Mouse (Mus musculus): ENCODE data around the gene Abhd15. TPM values are rescaled to one million over a fixed set of nuclear protein-coding genes. Genes with fewer than 3 reads are reported as not detected.
"Not testable (repeated sequence)": the region's sequence is repeated elsewhere in the genome, so short reads cannot be mapped to it uniquely, and the experiment has no call there.

Gene Abhd15
- total RNA-seq, 2 experiments from 2014 or later, result 1.1 to 1.2 TPM

DNA sequence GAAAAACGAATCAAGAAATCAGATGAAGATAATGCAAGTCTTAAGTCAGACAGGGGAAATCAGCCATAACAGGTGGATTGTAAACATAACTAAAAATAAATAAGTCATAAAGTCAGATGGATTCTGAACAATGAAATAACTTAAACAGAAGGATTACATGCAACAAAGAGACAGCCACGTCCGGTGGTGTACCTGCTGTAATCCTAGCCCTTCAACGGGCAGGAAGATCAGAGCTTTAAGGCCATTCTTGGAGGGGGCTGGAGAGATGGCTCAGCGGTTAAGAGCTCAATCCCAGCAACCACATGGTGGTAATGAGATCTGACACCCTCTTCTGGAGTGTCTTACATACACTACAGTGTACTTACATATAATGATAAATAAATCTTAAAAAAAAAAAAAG lies 3.6 kb upstream of the Abhd15 start:
- no peak for DNase-seq (ENCODE audit: low spot score in 2 of 2)

DNA sequence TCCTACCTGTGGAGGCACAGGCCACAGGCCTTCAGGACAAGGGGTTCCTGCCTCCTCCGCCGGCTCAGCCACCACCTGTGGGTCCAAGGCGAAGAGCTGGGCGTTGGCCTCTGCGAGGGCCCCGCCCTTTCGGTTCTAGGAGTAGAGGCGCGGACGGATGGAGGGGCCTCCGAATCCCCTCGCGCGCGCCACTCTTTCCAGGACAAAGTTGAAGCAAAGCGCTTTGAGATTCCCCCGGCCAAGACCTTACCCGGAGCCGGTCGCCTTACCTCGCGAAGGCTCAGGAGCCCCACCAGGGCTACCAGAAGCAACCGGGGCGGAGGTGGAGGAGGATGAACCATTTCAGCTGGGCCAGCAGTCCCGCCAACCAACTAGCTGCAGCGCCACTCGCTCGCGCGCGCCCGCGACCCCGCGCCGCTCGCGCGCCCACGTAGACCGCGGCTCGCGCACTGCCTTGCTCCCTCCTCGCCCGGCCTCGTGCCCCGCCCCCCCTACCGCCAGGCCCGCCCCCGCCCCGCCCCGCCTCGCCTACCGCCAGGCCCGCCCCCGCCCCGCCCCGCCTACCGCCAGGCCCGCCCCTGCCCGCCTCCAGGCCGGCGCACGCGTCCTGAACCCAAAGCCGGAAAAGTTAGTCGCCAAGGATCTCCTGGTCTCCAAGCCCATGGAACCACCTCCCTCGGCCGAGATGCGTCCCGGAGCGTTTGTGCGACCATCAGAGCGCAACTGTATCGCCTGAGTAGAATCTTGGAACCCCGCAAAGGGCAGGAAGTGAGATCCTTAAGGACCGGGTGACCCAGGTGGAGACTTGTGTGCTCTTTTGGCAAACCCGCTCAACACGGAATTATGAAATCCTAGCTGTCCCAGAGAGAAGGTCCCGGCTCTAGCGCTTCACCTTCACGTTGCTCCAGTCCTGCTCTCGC lies 1.8 kb upstream of the Abhd15 start:
- DNase-seq (ENCODE audit: low spot score in 2 of 2), result peak in 1 of 2 experiments; percentile 81

DNA sequence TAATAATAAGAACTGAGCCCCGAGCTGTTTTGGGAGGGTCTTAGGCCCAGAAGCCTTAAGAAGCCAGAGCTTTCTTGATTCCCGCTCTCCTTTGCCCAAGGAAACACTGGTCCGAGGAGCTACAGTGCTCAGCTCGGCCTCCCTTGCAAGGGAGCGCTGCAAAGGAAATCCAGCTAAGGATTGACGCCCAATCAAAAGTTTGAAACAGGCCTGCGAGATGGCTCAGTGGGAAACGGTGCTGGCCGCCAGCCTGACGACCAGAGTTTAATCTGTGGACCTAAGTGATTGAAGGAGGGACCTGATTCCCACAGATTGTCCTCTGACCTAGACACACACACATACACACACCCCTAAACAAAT lies 1.1 kb upstream of the Abhd15 start:
- no peak for DNase-seq (ENCODE audit: low spot score in 2 of 2)

DNA sequence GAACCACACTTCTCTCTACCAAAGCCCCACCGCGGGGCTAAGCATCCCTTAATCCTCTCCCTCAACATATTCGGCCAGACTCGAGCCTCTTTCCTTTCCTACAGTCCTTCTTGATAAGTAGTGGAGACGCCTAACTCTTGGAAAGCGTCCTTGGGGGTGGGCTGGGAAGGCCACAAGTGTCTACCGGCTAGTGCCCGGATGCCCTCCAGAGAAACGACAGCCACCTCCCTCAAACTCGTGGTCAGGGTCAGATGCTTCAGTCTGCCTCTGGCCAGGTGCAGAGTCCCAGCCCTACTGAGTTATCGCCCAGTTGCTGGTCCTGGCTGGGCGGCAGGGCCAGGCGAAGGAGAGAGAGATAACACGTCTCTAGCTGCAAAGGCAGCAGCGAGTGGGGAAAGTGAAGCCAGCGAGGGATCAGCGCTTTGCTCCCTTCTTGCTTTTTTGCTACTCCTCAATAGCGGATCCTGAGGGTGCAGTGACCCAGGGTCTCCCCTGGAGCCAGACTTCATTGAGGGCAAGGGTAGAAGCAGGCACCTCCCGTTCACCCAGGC lies 565 bp upstream of the Abhd15 start:
- no peak for DNase-seq (ENCODE audit: low spot score in 2 of 2)

DNA sequence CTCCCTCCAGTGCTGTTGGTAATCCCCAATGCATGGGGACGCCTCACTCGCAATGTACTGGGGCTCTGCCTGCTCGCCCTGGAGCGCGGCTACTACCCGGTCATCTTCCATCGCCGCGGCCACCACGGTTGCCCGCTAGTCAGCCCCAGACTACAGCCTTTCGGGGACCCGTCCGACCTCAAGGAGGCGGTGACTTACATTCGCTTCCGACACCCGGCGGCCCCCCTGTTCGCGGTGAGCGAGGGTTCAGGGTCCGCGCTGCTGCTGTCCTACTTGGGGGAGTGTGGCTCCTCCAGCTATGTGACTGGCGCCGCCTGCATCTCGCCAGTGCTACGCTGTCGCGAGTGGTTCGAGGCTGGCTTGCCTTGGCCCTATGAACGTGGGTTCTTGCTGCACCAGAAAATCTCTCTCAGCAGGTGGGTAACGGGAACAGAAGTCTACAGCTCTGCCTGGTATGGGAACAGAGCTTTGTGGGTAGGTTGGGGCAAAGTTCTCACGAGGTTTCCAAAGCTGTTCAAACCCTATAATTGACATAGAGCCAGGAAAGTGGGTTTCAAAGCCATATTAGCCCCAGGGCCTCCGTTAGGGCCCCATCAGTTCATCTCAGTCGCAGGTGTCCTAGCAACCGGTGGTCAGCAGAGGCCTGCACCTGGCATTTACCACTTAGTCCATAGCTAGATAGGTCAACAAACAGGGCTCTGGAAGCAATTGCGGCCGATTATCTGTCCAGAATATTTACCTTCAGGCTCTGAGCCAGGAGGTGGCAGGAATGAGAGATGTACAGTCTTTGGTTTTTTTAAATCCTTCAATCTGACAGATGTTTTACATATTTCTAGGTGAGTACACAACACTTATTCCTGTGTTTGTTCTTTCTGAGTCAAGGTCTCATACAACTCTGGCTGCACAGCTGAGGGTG lies 974 bp downstream of the Abhd15 start, which contains the start of gene Trp53i13:
Gene Trp53i13 (minus strand): TSS at position 344 of the 916 bp plus-strand sequence.
- DNase-seq (ENCODE audit: low spot score in 2 of 2), result no peak

DNA sequence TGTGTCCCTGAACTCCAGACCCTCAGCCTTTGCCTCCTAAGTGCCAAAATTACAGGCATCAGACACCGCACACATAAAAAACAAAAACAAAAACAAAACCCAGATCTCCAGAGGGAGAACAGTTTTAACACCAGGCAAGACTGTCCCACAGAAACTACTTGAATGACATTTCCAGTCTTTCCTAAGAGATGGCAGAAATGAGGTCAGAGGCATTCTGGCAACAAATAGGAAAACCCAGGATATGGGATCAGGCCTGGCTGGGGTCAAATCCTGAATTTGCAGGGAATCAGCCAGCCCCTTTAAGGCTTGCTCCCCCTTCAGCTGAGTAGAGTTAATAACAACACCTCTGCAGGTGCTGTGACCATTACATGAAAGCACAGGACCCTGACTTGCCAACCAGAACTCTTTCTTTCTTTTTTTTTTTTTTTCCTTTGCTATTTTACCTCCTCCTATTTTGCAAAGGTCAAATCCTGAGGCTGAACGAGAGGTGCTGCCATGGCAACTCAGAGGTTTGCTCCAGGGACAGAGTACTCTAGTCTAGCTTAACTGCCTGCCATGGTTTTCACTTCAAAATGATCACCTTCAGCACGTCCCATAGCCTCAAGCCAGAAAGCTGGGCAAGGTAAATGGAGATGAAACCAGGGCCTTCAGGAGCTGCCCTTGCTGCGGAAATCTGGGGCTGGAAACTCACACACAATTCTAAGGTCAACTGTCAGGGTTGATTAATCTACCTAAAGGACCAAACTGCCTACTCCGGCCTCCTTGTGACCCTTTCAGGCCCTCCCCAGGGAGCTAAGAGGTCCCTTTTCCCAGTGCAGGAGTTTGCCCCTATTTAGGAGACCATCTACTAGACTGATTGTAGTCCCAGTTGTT lies 1.9 kb downstream of the Abhd15 start:
- DNase-seq (ENCODE audit: low spot score in 2 of 2), result no peak

DNA sequence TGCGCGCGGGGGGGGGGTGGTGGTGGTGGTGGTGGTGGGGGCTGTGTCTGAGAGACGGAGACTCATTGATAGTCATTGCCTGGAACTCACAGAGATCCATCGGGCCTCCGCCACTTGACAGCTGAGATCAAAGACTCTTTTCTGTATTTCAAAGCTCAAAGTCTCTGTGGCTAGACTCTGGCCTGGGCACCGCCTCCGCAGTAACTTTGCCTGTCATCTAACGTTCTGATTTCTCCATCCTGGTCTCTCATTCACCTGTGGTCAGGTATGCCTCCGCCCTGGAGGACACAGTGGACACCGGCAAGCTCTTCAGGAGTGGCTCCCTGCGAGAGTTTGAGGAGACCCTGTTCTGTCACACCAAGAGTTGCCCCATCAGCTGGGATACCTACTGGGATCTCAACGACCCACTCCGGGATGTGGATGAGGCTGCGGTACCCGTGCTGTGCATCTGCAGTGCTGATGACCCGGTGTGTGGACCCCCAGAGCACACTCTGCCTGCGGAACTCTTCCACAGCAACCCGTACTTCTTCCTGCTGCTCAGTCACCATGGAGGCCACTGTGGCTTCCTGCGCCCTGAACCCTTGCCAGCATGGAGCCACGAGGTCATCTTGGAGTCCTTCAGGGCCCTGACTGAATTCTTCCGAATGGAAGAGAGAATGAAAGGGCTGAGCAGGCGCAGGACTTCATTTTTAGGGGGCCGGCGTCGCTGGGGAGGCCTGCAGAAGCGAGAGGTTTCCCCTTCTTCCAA lies 3.3 kb downstream of the Abhd15 start:
- DNase-seq (ENCODE audit: low spot score in 2 of 2), result no peak

DNA sequence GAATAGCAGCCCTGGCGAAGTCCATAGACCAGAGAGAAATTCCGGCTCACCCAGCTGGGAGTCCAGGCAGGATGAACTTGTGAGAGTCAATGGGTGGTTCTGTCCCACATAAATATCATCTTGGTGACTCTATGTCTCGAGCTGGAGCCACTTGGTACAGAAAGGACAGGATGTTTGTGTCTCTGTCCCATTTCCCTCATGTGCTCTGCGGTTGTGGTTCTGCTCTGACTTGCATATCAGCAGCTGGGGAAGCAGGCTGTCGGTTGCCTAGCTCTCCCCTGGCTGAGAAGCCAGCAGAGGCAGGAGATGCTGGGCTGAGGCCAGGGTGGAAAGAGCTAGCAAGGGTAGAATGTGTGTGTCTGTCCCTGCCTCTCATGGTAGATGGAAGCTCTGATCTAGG lies 4.1 kb downstream of the Abhd15 start, which contains the start of gene Gm10392:
Gene Gm10392 (minus strand): TSS at position 156 of the 400 bp plus-strand sequence.
- DNase-seq (ENCODE audit: low spot score in 2 of 2), result no peak

DNA sequence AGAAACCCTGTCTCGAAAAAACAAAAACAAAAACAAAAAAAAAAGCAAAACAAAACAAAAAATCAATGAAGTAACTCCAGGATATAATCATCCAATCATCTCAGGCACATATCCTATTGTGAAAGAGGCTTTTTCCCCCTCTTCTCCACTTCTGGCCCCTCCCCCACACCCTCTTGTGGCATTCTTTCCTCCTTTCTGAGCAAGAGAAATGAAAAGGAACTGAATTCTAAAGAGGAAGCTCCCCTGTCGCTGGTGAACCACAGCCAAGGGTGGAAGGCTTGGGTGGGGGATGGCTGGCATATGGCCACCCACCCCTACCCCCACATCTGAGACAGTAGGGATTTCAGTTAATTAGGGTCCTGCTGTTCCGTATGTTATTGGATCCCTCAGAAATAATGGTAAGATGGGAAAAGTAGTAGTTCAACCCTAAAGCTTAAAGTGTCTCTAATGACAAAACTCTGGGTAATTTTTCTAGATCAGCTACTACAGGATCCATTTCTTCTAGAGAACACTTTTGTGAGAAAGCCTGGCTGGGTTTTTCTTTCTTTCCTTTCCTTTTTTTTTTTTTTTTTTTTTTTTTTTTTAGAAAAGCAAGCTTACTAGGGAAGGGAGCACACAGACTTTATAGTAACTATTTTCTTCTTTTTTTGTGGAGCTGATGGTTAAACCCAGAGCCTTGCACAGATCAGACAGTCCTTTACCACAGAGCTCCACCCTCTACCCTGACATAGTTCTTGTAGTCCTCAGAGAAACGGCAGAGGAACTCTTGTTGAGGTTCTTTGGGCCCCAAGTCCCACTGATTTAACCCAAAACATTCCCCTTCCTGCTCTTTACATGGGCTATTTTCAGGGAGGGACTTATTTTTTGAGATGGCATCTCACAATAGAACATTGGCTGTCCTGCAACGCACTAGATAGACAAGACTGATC lies 5.9 kb downstream of the Abhd15 start:
- DNase-seq (ENCODE audit: low spot score in 2 of 2), result no peak

DNA sequence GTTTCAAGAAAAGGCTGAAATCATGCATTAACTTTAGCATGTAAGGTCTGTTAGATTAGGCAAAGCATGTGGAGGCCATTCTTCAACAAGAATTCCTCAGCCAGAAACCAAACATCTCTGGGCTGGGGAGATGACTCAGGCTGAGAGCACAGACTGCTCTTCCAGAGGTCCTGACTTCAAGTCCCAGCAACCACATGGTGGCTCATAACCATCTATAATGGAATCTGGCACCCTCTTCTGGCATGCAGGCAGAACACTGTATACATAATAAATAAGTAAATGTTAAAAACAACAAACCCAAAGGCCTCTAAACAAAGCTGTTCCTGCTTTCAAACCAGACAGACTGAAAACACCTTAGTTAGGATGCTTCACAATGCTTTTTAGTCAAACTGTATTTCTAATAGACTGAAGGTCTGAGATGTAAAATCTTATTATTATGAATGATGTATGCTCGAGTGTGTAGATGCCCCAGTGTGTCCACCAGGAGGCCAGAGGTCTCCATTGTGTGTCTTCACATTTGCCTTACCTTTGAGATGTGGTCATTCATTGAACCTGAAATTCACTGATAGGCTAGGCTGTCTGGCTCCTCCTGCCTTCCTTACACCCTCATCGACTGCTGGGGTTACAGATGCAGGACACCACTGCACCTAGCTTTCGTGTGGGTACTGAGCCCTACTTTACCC lies 11.0 kb downstream of the Abhd15 start:
- no peak for DNase-seq (ENCODE audit: low spot score in 2 of 2)

DNA sequence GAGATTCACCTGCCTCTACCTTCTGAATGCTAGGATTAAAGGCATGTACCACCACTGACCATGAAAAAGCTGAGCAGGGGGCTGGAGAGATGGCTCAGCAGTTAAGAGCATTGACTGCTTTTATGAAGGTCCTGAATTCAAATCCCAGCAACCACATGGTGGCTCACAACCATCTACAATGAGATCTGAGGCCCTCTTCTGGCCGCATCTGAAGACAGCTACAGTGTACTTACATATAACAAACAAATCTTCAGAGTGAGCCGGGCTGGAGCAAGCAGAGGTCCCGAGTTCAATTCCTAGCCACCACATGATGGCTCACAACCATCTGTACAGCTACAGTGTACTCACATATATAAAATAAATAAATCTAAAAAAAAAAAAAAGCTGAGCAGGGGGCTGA lies 13.5 kb downstream of the Abhd15 start:
- not testable (repeated sequence) for DNase-seq (ENCODE audit: low spot score in 2 of 2)

DNA sequence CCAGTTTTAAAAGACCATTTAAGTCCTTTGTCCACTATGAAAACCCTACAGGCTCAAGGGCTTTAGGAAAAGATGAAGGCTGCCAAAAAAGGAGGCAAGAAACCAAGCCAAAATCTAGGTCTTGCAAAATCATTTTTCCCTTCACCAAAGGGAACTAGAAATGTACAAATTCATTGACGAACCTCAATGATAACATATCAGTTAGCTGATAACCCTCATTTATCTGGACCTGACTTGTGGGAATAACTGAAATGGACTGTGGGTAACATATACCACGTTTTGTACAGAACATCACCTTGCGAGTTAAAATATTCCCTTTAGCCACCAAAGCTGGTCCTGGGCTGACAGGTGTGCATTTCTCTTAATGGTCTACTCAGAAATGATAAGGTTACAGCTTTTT lies 14.7 kb downstream of the Abhd15 start:
- no peak for DNase-seq (ENCODE audit: low spot score in 2 of 2)

DNA sequence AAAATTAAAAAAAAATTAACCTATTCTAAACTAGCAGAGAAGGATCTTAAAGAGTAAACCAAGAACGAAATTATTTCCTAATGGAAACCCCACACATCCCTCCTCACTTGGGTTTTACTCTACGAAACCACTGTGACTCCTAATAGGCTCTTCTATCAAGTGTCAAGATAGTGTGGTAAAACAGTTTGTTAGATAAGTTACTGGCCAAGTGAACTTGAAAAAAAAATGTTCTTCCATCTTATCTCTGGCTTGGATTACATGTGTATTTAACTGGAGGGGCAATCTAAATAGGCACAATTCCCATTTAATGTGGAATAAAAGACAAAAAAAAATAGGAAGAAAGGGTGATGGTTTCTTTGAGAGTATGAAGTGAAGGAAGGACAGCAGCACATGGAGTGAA lies 15.9 kb downstream of the Abhd15 start:
- DNase-seq (ENCODE audit: low spot score in 2 of 2), result no peak

DNA sequence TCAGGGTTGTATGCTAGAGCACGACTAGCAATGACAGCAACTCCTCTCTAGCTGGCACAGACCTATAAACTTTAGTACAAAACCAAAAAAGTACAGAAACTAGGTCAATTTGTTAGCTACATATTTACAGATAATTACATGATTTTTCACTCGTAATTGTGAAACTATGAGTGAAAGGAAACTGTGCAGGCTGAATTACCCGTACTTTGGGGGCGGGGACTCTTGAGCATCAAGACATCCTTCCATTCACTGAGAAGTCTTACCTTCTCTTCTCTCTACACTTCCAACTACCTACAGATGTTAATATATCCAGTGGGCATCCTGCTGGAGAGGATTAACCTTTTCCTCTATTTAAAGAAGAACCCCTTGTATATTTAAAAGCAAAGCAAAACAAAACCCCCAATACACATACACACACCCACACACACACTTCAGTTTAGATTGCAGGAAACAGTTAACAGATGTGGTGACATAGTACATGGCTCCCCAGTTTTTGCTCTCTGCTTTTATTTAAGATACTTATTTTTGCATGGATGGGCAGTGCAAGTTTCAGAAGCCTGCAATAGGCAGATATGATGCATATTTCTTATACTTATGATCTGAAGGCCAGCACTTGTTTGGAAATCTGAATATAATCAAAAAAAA lies 17.4 kb downstream of the Abhd15 start:
- DNase-seq (ENCODE audit: low spot score in 2 of 2), result no peak

DNA sequence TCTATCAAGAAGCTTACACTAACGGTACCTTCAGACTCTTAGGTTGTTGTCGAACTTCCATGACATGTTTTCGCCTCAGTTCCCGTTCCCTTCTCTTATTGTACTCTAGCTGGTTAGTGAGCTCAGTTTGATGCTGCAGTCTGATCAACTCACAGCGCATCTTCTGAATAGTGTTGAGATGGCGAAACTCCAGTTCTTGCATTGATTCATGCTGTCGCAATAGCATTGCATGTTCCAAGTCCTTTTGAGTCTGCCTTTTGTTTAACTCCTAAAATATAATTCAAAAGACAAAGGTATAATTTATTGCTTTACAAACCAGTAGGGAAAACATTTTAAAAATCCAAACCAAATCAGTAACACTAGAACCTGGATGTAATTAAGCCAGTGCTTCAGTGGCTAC lies 30.3 kb downstream of the Abhd15 start:
- DNase-seq (ENCODE audit: low spot score in 2 of 2), result no peak

DNA sequence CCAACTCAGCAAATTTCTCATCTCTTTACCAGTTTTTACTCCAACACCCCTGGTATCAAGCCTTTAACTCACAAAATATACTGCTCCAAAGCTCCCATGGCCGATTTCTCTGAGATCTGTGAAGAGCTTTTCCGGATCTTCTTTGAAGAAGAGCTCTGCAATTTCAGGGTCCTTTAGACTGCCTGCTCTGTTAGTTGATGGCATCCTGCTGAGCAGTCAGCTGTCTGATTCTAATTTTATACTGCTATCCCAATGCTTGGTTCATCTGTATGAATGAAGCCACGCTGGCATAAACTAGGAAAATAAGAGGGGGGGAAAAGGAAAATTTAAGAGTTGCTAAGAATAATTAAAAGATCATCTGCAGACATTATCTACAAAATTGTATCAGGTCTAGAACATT lies 70.3 kb downstream of the Abhd15 start:
- DNase-seq (ENCODE audit: low spot score in 2 of 2), result no peak
